Mouse (Mus musculus): ENCODE data around the gene Asic2.

The Asic2 gene

GRCm38 (mm10) chr11:81845010-81845685, 123.1 kb downstream of the Asic2 start:
- no peak for DNase-seq (ENCODE audit: low spot score in 2 of 2)

- DNase-seq (ENCODE audit: low spot score in 2 of 2): no peak
Measured at GRCm38 (mm10) chr11:81841001-81841400, 127.3 kb downstream of the Asic2 start.

DNA sequence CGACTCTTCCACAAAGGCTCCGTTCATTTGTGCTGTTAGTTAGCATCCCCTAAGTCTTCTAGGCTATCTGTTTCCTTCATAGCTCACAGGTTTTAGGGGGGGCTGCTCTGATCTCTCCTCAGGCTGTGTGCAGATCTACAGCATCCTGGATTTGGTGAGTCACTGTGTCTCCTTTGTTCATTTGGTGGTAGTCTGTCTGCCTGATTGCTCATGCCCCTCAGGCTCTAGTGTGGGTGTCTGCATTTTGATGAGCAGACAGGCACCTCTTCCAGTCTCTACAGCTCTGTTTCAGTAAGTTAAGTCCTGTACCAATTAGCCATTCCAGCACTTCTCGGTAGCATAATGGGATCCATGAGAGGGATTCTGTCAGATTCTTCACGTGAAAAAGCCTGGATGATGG, 129.8 kb downstream of the Asic2 start:
- DNase-seq (ENCODE audit: low spot score in 2 of 2): no peak

- no peak for DNase-seq (ENCODE audit: low spot score in 2 of 2)
Measured at GRCm38 (mm10) chr11:81832381-81832780, 135.9 kb downstream of the Asic2 start.

DNA sequence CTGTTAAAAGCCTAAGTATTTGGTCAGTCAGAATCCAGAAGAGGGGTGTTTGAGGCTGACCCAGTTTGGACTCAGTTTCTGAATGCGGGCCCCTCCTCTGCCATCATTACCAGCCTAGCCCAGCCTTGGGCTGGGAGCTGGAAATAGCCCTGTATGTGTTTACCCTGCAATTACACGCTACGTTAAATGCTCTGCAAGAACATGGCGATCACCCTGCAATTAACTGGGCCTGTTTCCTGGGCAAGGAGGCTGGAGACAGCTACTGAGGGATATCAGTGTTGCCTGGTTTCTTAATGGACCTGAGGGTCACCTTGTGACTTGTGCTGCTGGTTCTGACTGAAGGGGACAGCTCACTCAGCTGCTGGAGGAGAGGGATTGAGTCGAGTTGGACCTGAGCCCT, 151.7 kb downstream of the Asic2 start:
- DNase-seq (ENCODE audit: low spot score in 2 of 2): no peak

DNA sequence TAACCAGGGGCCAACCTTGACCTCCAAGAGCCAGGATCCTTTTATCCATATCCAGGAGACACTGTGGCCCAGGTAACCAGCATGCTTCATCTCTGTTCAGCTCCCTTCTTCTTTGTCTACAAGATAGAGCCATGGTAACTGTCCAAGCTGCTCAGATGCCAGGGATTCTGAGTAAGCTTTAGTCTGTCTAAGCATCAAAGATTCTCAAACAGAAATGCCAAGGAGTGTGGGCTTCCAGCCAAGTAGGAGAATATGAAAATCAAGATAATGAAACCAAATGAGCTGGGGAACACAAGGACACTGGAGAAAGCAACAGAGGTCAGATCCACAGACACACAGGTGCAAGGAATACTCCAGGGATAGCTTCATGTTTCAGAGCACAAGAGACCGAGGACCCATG, 153.4 kb downstream of the Asic2 start:
- no peak for DNase-seq (ENCODE audit: low spot score in 2 of 2)

- no peak for DNase-seq (ENCODE audit: low spot score in 2 of 2)
Measured at GRCm38 (mm10) chr11:81806905-81807659, 161.2 kb downstream of the Asic2 start.

- no peak for DNase-seq (ENCODE audit: low spot score in 2 of 2)
Measured at GRCm38 (mm10) chr11:81803544-81803943, 164.7 kb downstream of the Asic2 start.

DNA sequence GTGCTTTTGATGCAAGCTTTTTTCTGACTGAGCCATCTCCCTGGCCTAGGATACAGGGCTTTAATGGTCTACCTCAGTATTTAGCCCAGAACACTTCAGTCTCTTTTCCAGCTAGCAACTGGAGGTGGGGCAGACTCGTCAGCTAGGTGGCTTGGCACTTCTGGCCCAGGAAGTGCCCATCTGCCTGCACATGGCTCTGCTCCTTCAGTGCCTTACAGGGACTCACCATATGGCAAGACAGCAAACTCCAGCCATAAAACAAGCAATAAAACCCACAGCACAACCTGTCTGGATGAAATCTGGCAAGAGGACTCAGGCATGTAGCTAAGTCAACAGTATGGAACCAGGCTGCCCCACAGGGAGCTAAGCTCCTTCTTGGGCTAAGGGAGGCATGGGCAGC, 165.6 kb downstream of the Asic2 start:
- DNase-seq (ENCODE audit: low spot score in 2 of 2): no peak

GRCm38 (mm10) chr11:81800899-81801298, 167.4 kb downstream of the Asic2 start:
- DNase-seq (ENCODE audit: low spot score in 2 of 2): no peak

DNA sequence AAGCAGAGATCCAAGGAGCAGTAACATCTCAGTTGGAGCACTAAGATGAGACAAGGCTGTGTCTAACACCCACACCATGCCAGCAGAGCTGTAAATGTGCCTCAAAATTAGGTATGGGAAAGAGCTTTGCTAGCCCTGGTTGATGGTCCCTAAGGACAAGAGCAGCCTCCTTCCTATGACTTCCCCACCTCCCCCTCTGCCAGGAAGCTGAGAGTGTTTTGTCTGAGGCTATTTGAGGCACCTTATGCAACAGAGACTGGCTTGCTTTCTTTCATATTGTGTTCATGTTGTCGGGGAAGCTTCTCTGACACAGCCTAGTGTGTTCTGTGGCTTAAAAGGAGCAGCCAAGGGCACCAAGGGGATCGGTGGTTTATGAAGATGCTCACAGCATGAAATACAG, 174.7 kb downstream of the Asic2 start:
- DNase-seq (ENCODE audit: low spot score in 2 of 2): no peak

- DNase-seq (ENCODE audit: low spot score in 2 of 2): no peak
Measured at GRCm38 (mm10) chr11:81791579-81791978, 176.7 kb downstream of the Asic2 start.

DNA sequence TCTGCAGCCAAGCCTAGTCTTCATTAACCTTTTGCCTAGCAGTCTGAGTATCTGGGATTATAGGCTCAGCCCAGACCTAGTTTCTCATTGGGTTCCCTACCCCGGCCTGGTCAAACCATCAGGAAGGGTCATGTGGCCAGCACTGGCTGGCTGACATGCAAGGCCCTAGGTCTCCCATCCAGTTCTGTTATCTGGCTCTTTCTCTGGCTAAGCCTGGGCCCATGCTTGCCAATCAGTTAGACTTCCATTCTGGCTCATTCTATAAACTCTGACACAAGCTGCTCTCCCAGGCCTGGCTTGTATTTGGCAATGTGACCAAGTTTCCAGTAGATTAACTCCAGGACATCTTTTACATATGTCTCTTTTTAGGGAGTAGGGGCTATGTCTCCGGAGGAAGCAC, 187.7 kb downstream of the Asic2 start:
- no peak for DNase-seq (ENCODE audit: low spot score in 2 of 2)

DNA sequence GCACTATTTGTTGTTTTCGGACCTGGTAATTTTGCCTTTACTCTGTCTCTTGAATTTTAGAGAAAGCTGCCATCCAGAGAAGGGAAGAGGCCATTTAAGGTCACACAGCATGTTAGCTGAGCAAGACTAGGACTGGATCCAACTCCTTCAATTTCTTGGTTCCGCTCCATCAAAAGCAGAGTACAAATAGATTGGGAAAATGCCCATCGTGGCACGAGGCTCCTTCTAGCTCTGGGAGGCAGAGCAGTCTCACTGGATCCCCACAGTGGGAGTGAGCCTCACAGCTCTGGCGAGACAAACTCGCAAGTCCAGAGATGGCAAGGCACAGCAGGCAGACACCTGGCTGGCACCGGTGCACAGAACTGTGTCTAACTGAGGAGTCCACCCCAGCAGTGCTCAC, 188.4 kb downstream of the Asic2 start:
- DNase-seq (ENCODE audit: low spot score in 2 of 2): no peak

- DNase-seq (ENCODE audit: low spot score in 2 of 2): no peak
Measured at GRCm38 (mm10) chr11:81771195-81771895, 196.9 kb downstream of the Asic2 start.

GRCm38 (mm10) chr11:81769691-81770260, 198.5 kb downstream of the Asic2 start:
- no peak for DNase-seq (ENCODE audit: low spot score in 2 of 2)

GRCm38 (mm10) chr11:81768305-81768704, 200.0 kb downstream of the Asic2 start:
- DNase-seq (ENCODE audit: low spot score in 2 of 2): no peak

DNA sequence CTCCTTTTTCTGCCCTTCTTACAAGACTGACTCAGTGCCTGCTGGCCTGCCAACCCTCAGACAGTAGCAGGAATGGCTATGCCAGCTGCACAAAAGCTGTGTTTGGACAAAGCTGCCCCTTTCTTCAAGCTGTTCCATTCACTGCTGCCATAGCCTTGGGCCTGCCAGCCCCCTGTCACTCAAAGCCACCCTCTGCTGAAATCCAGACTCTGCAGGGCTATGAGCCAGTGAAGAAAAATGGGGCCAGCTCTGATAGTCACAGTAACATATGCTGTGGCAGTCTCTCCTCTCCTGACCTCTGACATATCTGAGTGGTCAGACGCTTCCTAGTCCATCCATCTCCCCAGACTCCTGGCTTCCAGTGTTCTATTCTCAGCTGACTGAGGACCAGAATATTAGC, 200.5 kb downstream of the Asic2 start:
- DNase-seq (ENCODE audit: low spot score in 2 of 2): no peak

DNA sequence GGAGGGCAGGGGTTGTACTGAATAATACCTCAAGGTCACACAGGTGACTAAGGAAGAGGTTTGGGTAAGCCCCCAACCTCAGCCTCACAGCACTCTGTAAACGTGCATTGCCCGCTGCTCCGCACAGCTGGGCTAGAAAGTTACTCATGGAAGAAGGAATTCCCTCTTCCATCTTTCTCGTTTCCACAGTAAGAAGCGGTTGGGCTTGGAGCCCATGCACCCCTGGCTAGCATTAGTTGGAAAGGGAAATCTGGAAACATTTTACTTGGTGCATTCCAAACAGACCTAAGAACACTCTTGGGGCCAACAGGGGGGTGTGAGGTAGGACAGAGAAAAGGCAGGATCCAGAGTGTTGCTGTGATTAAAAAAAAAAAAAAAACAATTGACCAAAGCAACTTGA, 203.0 kb downstream of the Asic2 start:
- DNase-seq (ENCODE audit: low spot score in 2 of 2): no peak

- no peak for DNase-seq (ENCODE audit: low spot score in 2 of 2)
Measured at GRCm38 (mm10) chr11:81764778-81765177, 203.5 kb downstream of the Asic2 start.

- no peak for DNase-seq (ENCODE audit: low spot score in 2 of 2)
Measured at GRCm38 (mm10) chr11:81757221-81757620, 211.0 kb downstream of the Asic2 start.

DNA sequence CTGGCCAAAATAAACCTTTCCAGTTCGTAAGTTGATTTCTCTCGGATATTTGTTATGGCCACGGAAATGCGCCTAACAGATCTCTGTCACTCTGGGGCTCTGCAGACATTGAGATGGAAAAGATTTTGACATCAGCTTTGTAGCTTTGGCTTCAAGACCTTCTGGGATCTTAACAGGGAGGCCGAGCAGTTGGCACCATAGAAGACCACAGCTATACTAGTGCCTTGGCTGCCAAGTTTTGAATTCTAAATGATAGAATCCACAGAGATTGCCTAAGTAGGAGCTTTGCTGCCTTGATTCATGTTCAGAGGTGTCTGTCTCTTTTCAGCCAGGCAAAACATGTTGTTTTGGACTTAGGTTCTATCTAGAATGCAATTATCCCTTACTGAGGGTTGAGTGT, 217.4 kb downstream of the Asic2 start:
- no peak for DNase-seq (ENCODE audit: low spot score in 2 of 2)

DNA sequence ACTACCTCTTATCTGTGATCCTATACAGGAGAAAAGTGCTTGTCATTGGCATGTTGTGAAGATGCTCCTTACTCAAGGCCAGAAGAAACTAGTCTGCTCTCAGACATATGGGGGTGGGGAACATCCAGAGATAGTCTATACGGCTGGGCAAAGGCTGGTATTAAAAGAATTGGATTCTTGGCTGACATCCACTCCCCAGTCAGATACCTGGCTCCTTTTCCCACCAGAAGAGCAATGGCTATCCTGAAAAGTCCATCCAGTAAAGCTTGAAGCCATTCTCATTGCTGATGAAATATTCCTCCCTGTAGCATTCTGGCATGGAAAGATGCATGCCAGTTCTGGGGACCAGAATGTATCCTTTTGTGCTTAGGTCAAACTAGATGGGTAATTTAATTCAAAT, 218.2 kb downstream of the Asic2 start:
- DNase-seq (ENCODE audit: low spot score in 2 of 2): no peak
